Mouse (Mus musculus) cerebral cortex, adult 2 months (tissue): Measurements from ENCODE around the gene Flywch1.

Experiments
- WGBS: fragments of 180-500 bp; shearing (Covaris S2); methylation state at CpG from one replicate; pipeline ENCODE4 v1.1.7; 2018; 5-methylcytosine and 5-hydroxymethylcytosine counted together

Gene Flywch1

DNA sequence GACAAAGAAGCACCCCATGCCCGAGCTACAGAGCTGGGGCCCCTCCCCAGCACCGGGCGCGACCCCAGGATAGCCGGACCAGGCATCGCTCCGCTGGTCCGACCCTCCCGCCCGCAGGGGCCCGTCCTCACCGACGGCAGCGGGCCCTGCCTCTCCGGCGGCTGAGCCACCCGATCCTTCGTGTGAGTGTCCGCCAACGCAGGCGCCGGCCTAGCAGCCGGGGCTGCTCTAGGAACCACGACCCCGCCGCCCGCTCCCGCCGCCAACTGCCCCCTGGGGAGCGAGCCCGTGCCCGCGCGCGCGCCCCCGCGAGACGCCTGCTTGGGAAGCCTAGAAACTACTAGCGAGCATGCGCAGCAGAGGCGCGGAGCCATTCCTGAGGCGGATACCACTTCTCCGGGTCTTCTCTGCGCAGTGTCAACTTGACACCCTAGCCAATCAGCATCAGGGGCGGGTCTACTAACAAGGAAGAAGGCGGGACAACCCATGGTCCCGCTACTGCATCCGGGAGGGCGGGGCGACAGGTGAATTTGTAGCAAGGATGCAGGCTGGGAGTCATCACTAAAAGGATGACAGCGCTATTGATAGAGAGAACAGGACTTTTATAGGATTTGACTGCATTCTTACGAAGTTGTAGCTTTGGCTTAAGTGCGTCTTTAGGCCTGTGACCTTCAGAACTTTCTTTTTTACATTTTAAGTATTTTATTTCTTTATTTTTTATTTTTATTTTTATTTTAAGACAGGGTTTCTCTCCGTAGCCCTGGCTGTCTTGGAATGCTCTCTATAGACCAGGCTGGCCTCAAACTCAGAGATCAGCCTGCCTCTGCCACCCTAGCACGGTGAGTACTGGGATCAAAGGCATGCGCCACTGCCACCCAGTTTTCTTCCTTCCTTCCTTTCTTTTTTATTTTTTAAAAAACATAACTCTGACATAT, at the start of gene Flywch1:
Gene Flywch1, minus strand, starts transcription at position 319 of the 935 bp plus-strand sequence.
- WGBS = 3% methylated on average over 58 of the region's 58 CpGs

DNA sequence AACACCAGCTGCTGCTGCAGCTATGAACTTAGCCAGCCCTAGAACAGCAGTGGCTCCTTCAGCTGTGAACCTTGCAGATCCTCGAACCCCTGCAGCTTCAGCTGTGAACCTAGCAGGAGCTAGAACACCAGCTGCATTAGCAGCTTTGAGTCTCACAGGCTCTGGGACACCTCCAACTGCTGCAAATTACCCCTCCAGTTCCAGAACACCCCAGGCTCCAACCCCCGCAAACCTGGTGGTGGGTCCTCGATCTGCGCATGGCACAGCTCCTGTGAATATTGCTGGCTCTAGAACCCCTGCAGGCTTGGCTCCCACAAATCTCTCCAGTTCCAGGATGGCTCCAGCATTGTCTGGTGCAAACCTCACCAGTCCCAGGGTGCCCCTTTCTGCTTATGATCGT, 49.3 kb upstream of the Flywch1 start:
- WGBS = 78% methylated on average over 5 of the region's 5 CpGs

DNA sequence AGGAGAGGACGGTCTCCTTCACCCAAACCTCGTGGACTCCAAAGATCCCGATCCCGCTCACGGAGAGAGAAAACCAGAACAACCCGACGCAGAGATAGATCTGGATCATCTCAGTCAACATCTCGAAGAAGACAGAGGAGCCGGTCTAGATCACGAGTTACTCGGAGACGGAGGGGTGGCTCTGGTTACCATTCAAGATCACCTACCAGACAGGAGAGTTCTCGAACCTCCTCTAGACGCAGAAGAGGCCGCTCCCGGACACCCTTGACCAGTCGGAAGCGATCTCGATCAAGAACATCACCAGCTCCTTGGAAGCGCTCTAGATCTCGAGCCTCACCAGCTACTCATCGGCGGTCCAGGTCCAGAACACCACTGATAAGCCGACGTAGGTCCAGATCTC, 47.8 kb upstream of the Flywch1 start:
- 98% methylated on average over 25 of the region's 25 CpGs for WGBS

DNA sequence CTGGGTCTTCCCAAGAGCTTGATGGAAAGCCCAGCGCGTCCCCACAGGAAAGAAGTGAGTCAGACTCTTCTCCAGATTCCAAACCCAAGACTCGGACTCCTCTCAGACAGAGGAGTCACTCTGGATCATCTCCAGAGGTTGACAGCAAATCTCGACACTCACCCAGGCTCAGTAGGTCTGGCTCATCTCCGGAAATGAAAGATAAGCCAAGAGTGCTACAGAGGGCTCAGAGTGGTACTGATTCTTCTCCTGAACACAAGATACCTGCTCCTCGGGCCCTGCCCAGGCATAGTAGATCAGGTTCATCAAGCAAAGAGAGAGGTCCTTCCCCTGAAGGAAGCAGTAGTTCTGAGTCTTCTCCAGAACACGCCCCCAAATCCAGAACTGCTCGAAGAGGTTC, 47.2 kb upstream of the Flywch1 start:
- 95% methylated on average over 8 of the region's 8 CpGs for WGBS

DNA sequence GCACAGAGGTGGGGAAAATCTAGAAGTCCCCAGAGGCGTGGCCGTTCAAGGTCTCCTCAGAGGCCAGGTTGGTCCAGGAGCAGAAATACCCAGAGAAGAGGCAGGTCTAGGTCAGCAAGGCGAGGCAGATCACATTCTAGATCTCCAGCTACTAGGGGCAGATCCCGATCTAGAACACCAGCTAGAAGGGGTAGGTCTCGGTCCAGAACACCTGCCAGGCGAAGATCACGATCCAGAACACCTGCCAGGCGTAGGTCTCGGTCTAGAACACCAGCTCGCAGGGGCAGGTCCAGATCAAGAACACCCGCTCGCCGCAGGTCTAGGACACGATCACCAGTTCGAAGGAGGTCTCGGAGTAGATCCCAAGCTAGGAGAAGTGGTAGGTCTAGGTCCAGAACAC, 44.2 kb upstream of the Flywch1 start:
- WGBS = 99% methylated on average over 16 of the region's 16 CpGs

DNA sequence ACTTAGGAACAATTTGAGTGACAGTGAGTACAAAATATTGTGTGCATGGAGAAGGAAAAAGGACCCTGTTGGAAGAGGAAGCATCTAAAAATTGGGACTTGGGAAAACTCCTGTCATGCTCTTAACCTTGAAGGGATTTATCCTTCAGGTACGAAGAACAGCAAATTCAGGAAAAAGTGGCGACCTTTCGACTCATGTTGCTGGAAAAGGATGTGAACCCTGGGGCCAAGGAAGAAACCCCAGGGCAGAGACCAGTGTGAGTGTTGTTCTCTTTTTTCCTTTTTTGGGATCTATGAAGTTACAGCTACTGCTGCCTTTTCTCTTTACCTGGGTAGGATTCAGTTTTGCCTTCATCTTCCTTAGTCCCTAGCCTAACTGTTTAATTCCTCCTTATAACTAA, 36.5 kb upstream of the Flywch1 start:
- WGBS = 74% methylated on average over 3 of the region's 3 CpGs

DNA sequence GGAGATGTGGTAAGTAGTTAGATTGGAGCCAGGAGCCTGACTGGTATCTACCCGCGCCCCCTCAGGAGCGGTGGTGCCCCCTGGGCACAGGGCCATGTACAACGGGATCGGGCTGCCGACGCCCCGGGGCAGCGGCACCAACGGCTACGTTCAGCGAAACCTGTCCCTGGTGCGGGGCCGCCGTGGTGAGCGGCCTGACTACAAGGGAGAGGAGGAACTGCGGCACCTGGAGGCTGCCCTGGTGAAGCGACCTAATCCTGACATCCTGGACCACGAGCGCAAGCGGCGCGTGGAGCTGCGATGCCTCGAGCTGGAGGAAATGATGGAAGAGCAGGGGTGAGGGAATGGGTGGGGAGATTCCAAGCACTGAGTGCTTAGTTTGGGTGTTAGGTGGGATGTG, 35.5 kb upstream of the Flywch1 start:
- WGBS = 32% methylated on average over 25 of the region's 25 CpGs

DNA sequence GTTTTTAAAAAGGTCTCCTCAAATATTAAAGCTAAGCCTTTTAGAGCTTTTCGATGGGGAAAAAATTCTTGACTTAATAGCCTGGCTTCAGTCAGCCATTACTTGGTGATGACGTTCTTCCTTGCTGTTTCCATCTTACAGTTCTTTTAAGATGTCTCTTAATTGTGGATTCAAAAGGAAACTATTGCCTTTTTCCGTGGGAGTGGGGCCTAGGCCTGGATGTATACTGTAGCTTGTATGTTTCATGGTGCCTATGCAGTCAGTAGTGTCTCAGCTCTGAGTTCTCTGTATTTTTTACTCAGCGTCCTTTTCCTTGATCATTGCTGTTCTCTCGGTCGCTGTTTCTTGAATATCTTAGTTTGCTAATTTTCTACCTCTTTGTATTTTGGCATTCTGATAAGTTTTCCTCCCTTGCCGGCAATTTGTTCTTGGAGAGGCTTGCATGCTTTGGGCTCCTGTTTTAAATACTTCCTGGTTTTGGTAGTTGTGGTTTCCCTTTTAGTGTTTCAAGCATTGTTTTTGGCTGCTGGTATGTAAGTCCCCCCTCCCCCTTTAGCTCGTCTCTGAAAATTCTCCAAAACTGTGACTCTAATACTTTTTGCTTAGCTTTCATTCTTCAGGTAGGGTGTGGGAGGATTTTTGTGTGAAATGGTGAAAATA, 33.2 kb upstream of the Flywch1 start:
- under 1% methylated on average over 8 of the region's 8 CpGs for WGBS

DNA sequence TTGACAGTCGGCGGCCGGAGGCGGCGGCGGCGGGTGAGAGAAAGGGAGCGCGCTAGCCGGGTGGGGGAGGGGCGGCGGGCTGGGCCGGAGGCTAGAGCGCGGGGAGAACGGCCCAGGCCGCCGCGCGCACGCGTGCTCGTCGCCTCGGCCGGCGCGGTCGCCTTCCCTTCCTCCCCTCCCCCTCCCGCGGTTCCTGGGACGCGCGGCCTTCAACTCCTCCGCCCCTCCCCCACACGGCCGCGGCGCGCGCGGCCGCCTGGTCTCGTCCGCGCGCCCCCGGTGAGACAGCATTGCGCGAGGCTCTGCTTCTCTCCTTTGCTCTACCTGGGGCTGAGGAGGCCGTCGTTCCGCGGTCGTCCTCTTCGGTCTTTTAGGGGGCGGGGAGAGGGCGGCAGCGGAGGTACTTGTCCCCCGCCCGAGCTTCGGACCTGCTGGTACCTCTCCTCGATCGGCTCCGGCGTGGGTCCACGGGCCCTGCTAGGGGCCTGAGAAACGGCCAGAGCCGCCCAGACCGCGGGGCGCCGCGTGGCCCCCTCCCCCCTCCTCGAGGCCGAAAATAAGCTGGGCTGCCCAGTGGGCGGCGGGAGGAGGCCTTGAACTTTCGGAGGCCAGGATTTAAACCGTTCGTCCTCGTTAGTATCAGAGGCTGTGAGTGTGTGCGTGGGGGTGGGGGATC, 32.1 kb upstream of the Flywch1 start:
- 1% methylated on average over 63 of the region's 83 CpGs for WGBS

DNA sequence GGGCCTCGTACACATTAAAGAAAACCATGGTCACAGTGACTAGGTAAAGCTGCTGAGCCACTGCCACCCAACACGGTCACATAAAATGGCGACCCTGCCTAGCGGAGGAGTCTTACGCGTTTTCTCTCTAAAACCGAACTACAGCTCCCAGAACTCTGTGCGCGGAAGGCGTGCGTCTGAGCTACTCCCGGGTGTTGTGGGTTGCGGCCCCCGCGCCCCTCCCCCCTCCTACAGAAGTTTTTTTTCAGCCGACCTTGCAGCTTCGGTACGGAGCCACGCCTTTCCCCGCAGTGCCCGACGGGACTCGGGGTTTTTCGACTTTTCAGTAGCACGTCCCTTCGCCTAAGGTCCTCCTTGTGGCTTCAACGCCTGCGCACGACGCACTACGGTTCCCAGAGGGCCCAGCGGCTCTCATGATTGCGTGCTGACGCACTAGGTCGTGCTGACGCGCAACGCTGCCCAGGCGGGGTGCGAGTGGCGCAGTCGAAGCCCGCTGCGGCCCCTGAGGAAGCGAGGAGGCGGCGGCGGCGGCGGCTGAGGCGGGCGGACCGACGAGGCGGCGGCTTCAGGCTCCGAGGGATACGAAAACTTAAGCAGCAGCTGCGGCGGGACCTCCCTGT, 31.5 kb upstream of the Flywch1 start:
- under 1% methylated on average over 60 of the region's 60 CpGs for WGBS

DNA sequence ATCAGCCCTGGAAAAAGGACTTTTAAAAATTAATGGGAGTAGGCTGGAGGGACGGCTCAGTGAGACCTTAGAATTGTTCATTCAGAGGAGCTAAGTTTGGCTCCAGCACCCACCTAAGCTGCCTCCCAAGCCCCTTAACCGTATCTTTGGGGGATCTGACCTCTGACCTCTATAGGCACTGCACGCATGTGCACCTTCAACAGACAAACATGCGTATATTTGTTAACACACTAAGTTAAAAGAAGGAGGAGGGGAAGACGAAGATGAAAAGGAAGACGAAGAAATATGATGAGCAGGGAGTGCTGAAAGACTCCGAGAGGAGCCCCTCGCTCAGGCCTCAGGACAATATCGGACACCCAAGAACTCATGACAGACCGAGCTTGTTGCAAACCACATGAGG, 30.2 kb upstream of the Flywch1 start:
- 95% methylated on average over 10 of the region's 10 CpGs for WGBS

DNA sequence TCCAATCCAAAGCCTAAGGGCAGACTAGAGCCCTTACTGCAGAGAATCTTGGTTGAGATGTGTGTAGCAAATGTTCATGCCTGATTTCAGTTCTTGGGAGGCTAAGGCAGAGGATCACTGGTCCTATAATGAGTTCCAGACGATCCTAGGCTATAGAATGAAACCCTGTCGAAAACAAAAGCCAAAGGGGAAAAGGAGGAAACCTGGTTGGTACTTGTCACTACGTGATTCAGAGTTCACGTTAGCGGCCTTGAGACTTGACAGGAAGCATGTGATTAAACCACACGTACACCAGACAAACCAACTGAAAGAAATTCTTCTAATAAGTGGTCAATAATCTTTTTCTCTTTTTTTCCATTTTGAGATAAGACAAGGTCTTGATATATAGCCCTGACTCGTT, 25.9 kb upstream of the Flywch1 start:
- WGBS = 84% methylated on average over 7 of the region's 7 CpGs

DNA sequence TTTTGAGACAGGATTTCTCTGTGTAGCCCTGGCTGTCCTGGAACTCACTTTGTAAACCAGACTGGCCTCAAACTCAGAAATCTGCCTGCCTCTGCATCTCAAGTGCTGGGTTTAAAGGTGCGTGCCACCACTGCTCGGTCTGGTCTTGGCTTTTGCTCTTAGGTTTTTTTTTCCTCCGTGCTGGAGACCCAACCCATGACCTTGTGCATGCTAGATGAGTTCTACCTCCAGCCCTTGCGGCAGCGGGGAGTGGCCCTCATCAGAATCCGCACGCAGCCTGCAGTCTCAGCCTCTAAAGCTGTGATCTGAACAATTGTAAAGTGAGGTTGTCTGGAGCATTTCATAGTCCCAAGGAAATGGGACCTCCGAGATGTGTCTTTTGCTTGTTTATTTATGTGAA, 23.9 kb upstream of the Flywch1 start:
- 97% methylated on average over 8 of the region's 8 CpGs for WGBS

DNA sequence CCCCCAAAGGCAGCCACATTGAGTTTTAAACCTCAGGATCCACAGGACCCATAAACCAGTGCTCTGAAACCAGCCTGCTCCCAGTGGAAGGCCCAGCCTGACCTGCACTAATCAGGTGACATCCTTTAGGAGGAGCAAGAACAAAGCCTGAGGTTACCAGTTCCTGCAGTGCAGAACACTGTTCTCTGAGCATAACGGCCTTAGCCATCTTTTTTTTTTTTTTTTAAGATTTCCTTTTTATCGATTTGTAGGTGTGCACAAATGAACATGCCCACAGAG, 19.6 kb upstream of the Flywch1 start:
- WGBS = 56% methylated on average over 2 of the region's 2 CpGs

DNA sequence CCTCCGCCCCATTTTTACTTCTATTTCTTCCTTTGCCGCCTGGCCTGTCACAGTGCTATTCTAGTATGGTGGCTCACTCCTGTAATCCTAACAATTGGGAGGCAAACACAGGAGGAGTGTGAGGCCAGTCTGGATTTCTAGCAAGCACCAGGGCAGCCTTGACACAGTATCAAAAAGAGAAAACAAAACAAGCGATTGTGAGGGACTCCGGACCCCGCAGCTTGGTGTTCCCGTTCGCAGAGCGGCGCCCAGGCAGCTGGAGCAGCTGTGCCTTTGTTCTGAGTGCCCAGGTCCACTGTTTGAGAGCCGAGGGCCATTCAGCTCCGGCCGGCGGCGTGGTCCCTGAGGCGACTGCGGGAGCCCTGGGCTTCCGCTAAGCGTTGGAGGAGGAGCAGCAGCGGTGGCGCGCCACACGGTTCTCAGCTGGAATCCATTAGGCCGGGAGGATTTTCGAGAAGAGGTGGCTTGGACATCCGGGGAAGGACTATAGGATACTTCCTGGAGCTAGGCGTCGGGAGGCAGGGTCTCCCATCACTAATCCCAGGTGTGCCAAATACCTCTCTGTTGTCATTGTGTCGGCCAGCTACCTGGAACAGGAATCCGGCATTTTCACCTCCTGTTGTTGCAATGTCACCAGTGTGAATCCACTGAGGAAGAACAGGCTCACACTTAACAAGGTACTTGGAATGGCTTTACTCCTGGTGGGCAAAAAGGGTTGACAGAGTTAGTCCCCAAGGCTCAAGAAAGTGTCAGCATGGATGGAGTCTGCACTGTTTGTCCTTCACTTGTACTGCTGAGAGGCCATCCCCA, 19.1 kb upstream of the Flywch1 start, which contains the start of gene Srrm2:
Gene Srrm2, plus strand, starts transcription at position 264 of the 810 bp plus-strand sequence.
- WGBS = 1% methylated on average over 29 of the region's 29 CpGs

DNA sequence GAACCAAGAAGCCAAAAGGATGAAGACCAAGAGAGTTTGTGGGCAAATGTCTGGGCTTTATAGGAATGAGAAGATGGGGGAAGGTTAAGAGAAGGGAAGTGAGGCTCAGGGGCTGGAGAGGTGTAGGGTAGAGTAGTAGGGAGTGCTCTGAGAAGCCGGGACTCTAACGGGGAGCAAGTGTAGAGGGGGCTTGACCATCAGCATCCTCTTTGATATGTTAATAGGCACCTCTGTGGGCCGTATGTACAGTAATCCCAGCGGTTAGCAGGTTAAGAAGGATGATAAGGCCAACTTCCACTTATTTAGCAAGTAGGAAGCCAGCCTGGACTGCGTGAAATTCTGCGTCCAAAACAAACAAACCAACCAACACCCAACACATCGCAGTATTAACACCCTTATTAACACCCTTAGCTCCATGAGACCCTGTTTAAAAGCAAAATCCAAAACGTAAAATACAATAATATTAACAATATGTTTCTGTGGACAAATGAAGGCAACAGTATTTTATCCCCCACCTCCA, 18.4 kb upstream of the Flywch1 start:
- WGBS = 22% methylated on average over 8 of the region's 8 CpGs

DNA sequence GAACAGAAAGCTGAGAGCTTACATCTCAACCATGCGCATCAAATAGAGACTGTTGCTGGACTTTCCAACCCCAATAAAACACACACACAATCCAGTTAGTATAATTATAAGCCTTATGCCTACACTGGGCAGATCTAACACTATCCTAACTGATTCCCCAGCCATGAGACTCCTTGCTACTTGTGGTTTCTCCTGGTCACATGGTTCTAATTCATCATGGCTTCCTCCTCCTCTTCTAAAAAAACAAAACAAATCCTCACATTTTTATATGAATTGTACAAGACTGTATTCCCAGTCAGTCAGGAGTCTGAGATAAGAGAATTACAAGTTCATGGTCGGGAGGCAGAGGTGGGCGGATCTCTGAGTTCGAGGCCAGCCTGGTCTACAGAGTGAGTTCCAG, 17.6 kb upstream of the Flywch1 start:
- WGBS = 88% methylated on average over 4 of the region's 4 CpGs

DNA sequence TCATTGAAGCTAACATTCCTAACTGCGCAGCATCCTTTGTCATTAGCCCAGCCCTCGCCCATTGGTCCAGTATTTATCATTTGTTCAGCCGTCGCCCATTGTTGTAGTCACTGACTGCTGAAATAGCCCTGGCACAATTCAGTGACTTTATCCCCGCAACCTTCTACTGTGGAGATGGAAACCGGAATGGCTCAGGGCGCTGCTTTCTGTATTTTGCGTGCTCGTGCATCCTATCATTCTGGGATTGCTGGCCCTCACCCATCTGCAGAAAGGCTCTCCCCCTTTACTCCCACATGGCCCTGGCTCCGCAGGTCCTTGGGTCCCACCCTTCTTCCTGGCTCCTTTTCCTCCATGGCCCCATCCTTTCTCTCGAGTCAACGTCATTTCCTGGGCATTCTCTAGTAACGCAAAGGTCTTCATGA, 15.1 kb upstream of the Flywch1 start:
- WGBS = 9% methylated on average over 13 of the region's 13 CpGs

DNA sequence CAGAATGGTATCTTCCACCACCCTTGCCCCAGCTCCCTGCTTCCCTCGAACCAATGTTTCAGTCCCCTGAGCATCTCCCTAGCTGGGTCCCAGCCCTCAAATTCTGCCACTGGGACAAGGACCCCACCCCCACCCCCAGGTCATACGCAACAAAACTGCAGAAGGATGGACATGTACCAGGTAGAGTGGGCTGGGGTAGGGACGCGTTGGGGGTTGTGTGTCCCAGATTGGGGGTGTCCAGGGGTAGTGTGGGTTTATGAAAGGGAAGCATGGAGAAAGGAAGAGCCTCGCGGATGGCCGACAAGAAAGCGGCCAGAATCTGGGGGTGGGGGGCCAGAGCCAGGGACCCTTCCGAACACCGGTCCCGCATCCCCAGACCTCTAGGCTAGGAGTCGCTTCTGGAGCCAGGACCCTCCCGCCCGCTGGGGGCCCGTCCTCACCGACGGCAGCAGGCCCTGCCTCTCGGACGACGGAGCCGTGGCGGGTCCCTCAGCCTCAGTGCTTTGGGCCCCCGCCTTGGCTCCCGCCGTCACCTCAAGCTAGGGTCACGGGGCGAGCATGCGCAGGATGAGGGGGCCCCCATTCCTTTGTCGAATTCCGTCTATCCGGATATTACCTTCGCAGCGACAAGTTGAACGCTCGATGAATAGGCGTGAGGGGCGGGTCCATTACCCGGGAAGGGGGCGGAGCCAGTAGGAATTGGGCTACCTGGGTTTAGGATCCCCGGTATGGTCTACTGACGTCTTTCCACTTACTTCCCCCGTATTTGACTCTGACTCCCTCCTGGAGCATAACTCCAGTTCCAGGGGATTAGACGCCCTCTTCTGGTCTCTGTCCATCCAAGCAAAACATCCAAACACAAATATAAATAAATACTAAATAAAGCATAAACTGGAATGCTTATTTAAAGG, 14.4 kb upstream of the Flywch1 start, which contains the start of gene Flywch2:
Gene Flywch2, minus strand, starts transcription at position 521 of the 911 bp plus-strand sequence.
- WGBS = 3% methylated on average over 43 of the region's 43 CpGs

DNA sequence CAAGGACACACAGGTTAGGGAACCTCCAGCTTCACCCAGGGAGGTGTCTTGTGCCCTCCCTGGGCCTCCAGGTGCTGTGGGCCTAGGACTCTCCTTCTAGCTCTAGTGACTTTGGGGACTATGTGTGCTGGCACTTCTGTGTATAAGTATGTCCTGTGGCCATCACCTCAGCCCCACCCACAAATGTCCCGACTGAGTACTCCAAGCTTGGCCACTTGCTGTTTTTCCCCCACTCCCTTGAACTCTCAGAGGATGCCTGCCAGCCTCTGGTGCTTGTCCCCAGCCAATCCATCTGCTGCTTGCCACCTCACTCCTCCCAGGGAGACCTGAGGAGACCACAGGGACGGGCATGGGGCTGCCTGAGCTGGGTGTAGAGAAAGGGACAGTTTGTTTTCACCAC, 7.0 kb upstream of the Flywch1 start:
- WGBS = 58% methylated on average over 2 of the region's 2 CpGs
